Mouse (Mus musculus) thymus, postnatal 10 days (tissue): Measurements from ENCODE around the gene Prss28.

Experiments
- DNase-seq, 2 experiments: peaks; one replicate each; pipeline ENCODE4 v3.0.0; 2021; ENCODE audit warnings: low spot score in 2 of 2

Gene Prss28

GRCm38 (mm10) chr17:25341490-25341889 lies 33.0 kb downstream of the Prss28 start:
- DNase-seq, result no peak

GRCm38 (mm10) chr17:25345462-25345861 lies 37.0 kb downstream of the Prss28 start, which contains the start of gene Tpsab1:
Tpsab1 (minus strand) TSS chr17:25345562.
- DNase-seq, result no peak

- DNase-seq, result no peak
These were observed 52.8 kb downstream of the Prss28 start for GRCm38 (mm10) chr17:25361291-25361690.
